In the genomic region with DNA sequence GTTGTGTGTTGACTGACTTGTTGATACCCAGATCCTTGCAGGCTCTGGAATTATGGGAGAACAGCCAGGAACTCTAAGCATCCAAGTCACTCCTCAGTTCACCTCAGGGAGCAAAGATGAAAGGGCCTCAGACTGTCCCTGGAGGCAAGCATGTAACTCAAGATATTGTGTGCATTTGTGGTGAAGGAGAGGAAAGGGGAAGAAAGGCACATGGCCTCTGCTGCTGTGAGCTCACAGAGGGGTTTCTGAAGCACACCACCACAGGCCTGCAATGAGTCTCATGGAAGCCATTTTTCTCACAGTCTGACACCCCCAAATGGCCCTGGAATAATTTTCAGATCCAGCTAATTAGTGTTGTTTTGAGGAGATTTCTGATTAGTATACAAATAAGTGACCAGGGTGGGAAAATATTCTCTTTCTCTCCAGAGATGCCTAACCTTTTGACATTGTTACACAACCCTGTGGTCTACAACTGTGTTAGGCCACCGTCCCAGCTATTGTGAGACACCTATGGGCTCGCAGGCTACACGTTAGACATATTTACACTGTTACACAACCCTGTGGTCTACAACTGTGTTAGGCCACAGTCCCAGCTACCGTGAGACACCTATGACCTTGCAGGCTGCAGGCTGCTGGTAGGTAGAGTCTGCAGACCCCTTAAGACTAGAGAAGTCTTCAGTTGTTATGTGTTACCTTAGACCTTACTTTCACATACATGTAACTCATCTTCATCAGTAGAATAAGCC, we compare ENCODE assay signal across 21 mouse cellular contexts.
DNase-seq lines count a peak whose midpoint lies in the region; ATAC-seq and TF ChIP-seq lines count a peak whose summit lies in the region.
"Had no signal": no experiment of that assay in that cellular context is flagged by ENCODE, and none has a peak within 500 bp of the region (broad histone marks: within the 10 kb centered on the region; RNA-seq: fewer than 3 reads in every experiment).

No protein-coding gene starts in this region.

- TF ChIP-seq CTCF in bone marrow, adult 2 months (IDR thresholded peaks at IDR 0.05; ENCODE audit: control insufficient read depth, insufficient read depth, low read length): no peak
- TF ChIP-seq CTCF in lung, adult 2 months (IDR thresholded peaks at IDR 0.05; ENCODE audit: insufficient read depth, low read length): no peak

- H3K9me3 ChIP-seq in liver, embryonic 13.5 days (replicated peaks): no peaks in the 10 kb centered on the region
- no peaks in the 10 kb centered on the region for H3K9me3 ChIP-seq in liver, embryonic 11.5 days (ENCODE audit: control insufficient read depth, low read length)
- H3K9me3 ChIP-seq: embryonic facial prominence, embryonic 12.5 days; forebrain, embryonic 15.5 days; hindbrain, embryonic 15.5 days had no signal

- TF ChIP-seq POLR2A in bone marrow, adult 2 months (IDR thresholded peaks at IDR 0.05; ENCODE audit: borderline replicate concordance, control insufficient read depth, low read depth, low read length): no peak
- TF ChIP-seq POLR2A in lung, adult 2 months (IDR thresholded peaks at IDR 0.05; ENCODE audit: borderline replicate concordance, extremely low read depth, low read depth, low read length): no peak

- WGBS in liver, embryonic 13.5 days (ENCODE audit: insufficient replicate concordance): 56% methylated on average over 4 of the region's 4 CpGs
- 74% methylated on average over 4 of the region's 4 CpGs for WGBS in liver, embryonic 11.5 days
- 26% methylated on average over 4 of the region's 4 CpGs for WGBS in bone marrow, adult 2 months
- WGBS in lung, adult 2 months: 74% methylated on average over 4 of the region's 4 CpGs

- peaks cover 9% of the 10 kb centered on the region; the same call in 1 of the 2 replicates for H3K4me1 ChIP-seq in liver, embryonic 13.5 days (replicated peaks)
- no peaks in the 10 kb centered on the region; the same call in 1 of the 2 replicates for H3K4me1 ChIP-seq in liver, embryonic 11.5 days (replicated peaks; ENCODE audit: control insufficient read depth, insufficient read depth, low read length)
- peaks cover 3% of the 10 kb centered on the region; the same call in 1 of the 2 replicates for H3K4me1 ChIP-seq in bone marrow, adult 2 months (ENCODE audit: control insufficient read depth, insufficient read depth, low read length)
- peaks cover 6% of the 10 kb centered on the region; the same call in 1 of the 2 replicates for H3K4me1 ChIP-seq in lung, adult 2 months (ENCODE audit: control insufficient read depth, insufficient read depth, low read length)
- H3K4me1 ChIP-seq: embryonic facial prominence, embryonic 12.5 days; forebrain, embryonic 15.5 days; hindbrain, embryonic 15.5 days had no signal

- no peak overlapping the region for H3K4me3 ChIP-seq in liver, embryonic 13.5 days (replicated peaks)
- no peak overlapping the region for H3K4me3 ChIP-seq in liver, embryonic 11.5 days (ENCODE audit: low read depth, low read length)
- H3K4me3 ChIP-seq in bone marrow, adult 2 months (replicated peaks; ENCODE audit: control insufficient read depth, low read depth, low read length): no peak overlapping the region
- no peak overlapping the region for H3K4me3 ChIP-seq in lung, adult 2 months (replicated peaks; ENCODE audit: extremely low read depth, low read depth, low read length)
- H3K4me3 ChIP-seq: embryonic facial prominence, embryonic 12.5 days; forebrain, embryonic 15.5 days; heart, embryonic 13.5 days; hindbrain, embryonic 15.5 days had no signal

- 0 out of 2 replicates have a peak, but pooled peaks cover 2% of the 10 kb centered on the region for H3K36me3 ChIP-seq in liver, embryonic 13.5 days
- peaks cover 7% of the 10 kb centered on the region; the same call in 1 of the 2 replicates for H3K36me3 ChIP-seq in liver, embryonic 11.5 days (ENCODE audit: control insufficient read depth, insufficient read depth, low read length)

- no peak overlapping the region for H3K4me2 ChIP-seq in liver, embryonic 13.5 days
- no peak overlapping the region for H3K4me2 ChIP-seq in liver, embryonic 11.5 days
- H3K4me2 ChIP-seq: embryonic facial prominence, embryonic 12.5 days; forebrain, embryonic 15.5 days; heart, embryonic 13.5 days; hindbrain, embryonic 15.5 days had no signal

- no peak for DNase-seq in liver, embryonic 13.5 days
- no peak for DNase-seq in liver, embryonic 11.5 days (ENCODE audit: low spot score)
- no peak for DNase-seq in lung, adult 2 months
- no peak for DNase-seq in embryo, embryonic 9.5 days (ENCODE audit: extremely low spot score)
- no peak for DNase-seq in left cerebral cortex, postnatal 25 days (ENCODE audit: low spot score in 2 of 2)
- DNase-seq: adrenal gland, adult 2 months; adrenal gland, postnatal 25 days; cerebellum, adult 2 months; cerebellum, postnatal 10 days; embryo, embryonic 11 days; gastrocnemius, postnatal 36 days; heart, postnatal 36 days had no signal

- H3K9ac ChIP-seq in liver, embryonic 13.5 days: no peak overlapping the region
- H3K9ac ChIP-seq in liver, embryonic 11.5 days (ENCODE audit: low read depth, low read length): no peak overlapping the region
- H3K9ac ChIP-seq: embryonic facial prominence, embryonic 12.5 days; forebrain, embryonic 15.5 days; heart, embryonic 13.5 days; hindbrain, embryonic 15.5 days had no signal

- no peak overlapping the region for H3K27ac ChIP-seq in liver, embryonic 13.5 days
- H3K27ac ChIP-seq in liver, embryonic 11.5 days (ENCODE audit: low read depth, low read length): no peak overlapping the region
- peak overlapping the region; percentile 56 for H3K27ac ChIP-seq in bone marrow, adult 2 months (ENCODE audit: control insufficient read depth, insufficient read depth, low read depth, low read length, poor library complexity)
- H3K27ac ChIP-seq: embryonic facial prominence, embryonic 12.5 days; forebrain, embryonic 15.5 days; heart, embryonic 13.5 days; hindbrain, embryonic 15.5 days had no signal

- intact Hi-C loops in left cerebral cortex, postnatal 25 days (cut with DNase I): no loop called here

- no peaks in the 10 kb centered on the region for H3K27me3 ChIP-seq in liver, embryonic 13.5 days
- no peaks in the 10 kb centered on the region for H3K27me3 ChIP-seq in liver, embryonic 11.5 days (replicated peaks; ENCODE audit: control insufficient read depth, insufficient read depth, low read length)
- H3K27me3 ChIP-seq: CH12.LX; embryonic facial prominence, embryonic 12.5 days; forebrain, embryonic 15.5 days; heart, embryonic 13.5 days; hindbrain, embryonic 15.5 days; Patski had no signal

- ATAC-seq in liver, embryonic 13.5 days (ENCODE audit: low read depth): 0 out of 2 replicates have a peak, but pooled peaks have one; percentile 22
- ATAC-seq in liver, embryonic 11.5 days (replicated peaks; ENCODE audit: low FRiP score): no peak
- ATAC-seq in megakaryocyte, adult 5-6 weeks (ENCODE audit: poor library complexity, severe bottlenecking): peak; percentile 88
- ATAC-seq: activated CD4-positive, CD25-positive, alpha-beta regulatory T cell, adult 4 months; forebrain, embryonic 15.5 days; Patski had no signal
